Mouse (Mus musculus): ENCODE results near the gene Lrrc46. TPM values are rescaled to one million over a fixed set of nuclear protein-coding genes. Genes with fewer than 3 reads are reported as not detected.

The Lrrc46 gene
- polyA plus RNA-seq, 1 experiment from 2014 or later: 2.2 TPM

DNA sequence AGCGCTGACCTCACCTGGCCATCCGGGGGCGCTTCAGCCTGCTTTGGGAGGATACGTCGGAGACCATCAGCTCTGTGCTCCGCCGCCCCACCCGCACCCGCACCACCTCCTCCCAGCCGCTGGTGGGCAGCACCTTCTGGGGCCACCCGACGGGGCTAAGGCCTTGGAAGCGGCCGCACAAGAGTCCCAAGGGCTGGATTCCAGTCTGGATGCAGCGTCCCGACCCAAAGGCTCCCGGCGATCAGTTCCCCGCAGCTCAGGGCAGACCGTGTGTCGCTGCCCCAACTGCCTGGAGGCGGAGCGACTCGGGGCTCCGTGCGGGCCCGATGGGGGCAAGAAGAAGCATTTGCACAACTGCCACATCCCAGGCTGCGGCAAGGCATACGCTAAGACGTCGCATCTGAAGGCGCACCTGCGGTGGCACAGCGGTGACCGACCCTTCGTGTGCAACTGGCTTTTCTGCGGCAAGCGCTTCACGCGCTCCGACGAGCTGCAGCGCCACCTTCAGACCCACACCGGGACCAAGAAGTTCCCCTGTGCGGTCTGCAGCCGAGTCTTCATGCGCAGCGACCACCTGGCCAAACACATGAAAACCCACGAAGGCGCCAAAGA, 19.2 kb downstream of the Lrrc46 start:
- no peak overlapping the region for H3K27ac ChIP-seq (ENCODE audit: low read depth, low read length)
- H3K4me3 ChIP-seq (ENCODE audit: low read depth, low read length): peak overlapping the region; percentile 41
- H3K9ac ChIP-seq (replicated peaks; ENCODE audit: low read depth, low read length): peak overlapping the region; percentile 51; the same call in 1 of the 2 replicates
- 1% methylated on average over 50 of the region's 50 CpGs for WGBS
- ATAC-seq (ENCODE audit: low read depth): peak; percentile 70
- no peaks in the 10 kb centered on the region for H3K9me3 ChIP-seq (ENCODE audit: control insufficient read depth, low read length)
- peaks cover 50% of the 10 kb centered on the region for H3K27me3 ChIP-seq (ENCODE audit: control insufficient read depth, insufficient read depth, low read length)
- no peaks in the 10 kb centered on the region for H3K36me3 ChIP-seq (ENCODE audit: control insufficient read depth, insufficient read depth, low read length)
- peak overlapping the region; percentile 63 for H3K4me2 ChIP-seq (ENCODE audit: low read depth, low read length)
- H3K4me1 ChIP-seq (ENCODE audit: control insufficient read depth, insufficient read depth, low read length): peaks cover 13% of the 10 kb centered on the region; the same call in 1 of the 2 replicates

DNA sequence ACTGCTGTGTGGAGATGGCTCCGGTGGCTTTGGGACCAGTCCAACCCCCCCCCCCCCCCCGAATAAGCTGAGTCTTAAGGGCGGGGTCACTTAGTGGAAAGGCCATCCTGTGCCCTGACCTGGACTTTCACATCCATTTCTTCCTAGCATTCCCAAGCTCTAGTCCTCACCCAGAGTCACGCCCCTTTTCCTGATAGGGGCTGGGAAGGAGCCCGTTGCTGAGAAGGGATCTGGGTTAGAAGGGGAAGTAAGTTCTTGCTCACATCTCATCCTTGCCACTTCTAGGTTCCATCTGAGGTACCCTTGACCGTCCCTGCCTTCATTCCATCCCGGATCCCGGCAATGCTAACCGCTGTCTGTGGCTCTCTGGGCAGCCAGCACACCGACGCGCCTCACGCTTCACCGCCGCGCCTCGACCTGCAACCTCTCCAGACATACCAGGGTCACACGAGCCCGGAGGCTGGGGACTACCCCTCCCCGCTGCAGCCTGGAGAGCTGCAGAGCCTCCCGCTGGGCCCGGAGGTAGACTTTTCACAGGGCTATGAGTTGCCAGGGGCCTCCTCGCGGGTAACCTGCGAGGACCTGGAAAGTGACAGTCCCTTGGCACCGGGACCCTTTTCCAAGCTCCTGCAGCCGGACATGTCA, 20.0 kb downstream of the Lrrc46 start:
- 1% methylated on average over 26 of the region's 27 CpGs for WGBS
- ATAC-seq (ENCODE audit: low read depth): no peak
- H3K36me3 ChIP-seq (ENCODE audit: control insufficient read depth, insufficient read depth, low read length): no peaks in the 10 kb centered on the region
- H3K4me2 ChIP-seq (ENCODE audit: low read depth, low read length): peak overlapping the region; percentile 63; the same call in 1 of the 2 replicates
- peaks cover 13% of the 10 kb centered on the region; the same call in 1 of the 2 replicates for H3K4me1 ChIP-seq (ENCODE audit: control insufficient read depth, insufficient read depth, low read length)
- H3K9me3 ChIP-seq (ENCODE audit: control insufficient read depth, low read length): no peaks in the 10 kb centered on the region
- no peak overlapping the region for H3K9ac ChIP-seq (replicated peaks; ENCODE audit: low read depth, low read length)
- peak overlapping the region; percentile 41 for H3K4me3 ChIP-seq (ENCODE audit: low read depth, low read length)
- H3K27ac ChIP-seq (ENCODE audit: low read depth, low read length): no peak overlapping the region
- H3K27me3 ChIP-seq (ENCODE audit: control insufficient read depth, insufficient read depth, low read length): peaks cover 54% of the 10 kb centered on the region

DNA sequence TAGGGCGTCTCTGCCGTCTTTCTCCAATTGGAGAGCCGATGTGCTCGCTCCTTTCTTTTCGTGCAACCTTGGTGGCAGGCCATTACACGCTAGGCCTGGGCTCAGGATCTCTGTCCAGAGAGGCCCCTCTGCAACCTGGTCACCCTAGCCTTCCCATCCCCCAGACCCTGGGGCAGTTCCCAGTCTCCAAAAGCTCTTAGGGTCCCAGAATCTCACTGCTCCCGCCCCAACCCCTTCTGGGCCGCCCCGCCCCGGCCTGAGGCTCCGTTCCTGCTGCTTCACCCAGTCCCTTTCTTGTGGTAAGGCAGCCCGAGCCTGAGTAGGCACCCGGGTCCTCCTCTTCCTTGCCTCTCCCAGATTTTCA, 21.9 kb downstream of the Lrrc46 start:
- H3K4me3 ChIP-seq (ENCODE audit: low read depth, low read length): no peak overlapping the region
- no peak overlapping the region for H3K27ac ChIP-seq (ENCODE audit: low read depth, low read length)
- WGBS: 1% methylated on average over 13 of the region's 13 CpGs

DNA sequence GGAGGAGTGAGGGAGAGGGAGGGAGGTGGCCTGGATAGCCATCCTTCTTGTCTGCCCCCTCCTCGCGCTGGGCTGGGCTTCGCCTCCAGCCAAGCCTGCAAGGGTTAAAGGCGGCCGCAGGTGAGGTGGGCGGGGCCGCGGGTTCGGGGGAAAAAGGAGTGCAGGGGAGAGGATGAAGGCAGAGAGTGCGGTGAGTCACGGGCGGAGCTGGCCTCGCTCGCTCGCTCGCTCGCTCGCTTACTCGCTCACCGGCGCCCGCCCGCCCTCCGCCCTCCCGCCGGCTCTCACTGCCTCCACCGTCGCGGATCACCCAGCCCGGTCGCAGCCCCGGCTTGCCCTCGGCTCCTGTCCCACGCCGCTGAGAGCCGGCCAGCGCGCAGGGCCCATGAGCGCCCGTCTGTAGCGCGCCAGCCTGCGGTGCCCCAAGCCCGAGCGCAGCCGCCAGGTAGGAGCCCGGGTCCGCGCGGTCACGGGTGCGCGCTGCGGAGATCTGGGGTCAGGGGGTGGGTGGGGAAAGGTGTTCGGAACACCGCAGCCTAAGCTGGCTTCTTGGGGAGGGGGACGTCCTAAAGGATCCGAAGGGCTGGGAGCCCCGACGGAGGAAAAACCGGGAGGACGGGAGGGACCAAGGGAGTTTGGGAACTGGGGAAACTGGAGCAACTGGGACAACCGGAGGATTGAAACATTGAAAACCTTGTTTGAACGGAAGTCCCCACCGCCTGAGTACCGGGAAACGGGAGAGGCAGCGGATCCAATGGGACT, 22.4 kb downstream of the Lrrc46 start:
- H3K9me3 ChIP-seq (ENCODE audit: control insufficient read depth, low read length): no peaks in the 10 kb centered on the region
- ATAC-seq (ENCODE audit: low read depth): no peak
- H3K4me3 ChIP-seq (ENCODE audit: low read depth, low read length): peak overlapping the region; percentile 22
- no peaks in the 10 kb centered on the region for H3K36me3 ChIP-seq (ENCODE audit: control insufficient read depth, insufficient read depth, low read length)
- WGBS: under 1% methylated on average over 54 of the region's 68 CpGs
- peaks cover 55% of the 10 kb centered on the region for H3K27me3 ChIP-seq (ENCODE audit: control insufficient read depth, insufficient read depth, low read length)
- peak overlapping the region; percentile 34 for H3K4me2 ChIP-seq (ENCODE audit: low read depth, low read length)
- peaks cover 9% of the 10 kb centered on the region; the same call in 1 of the 2 replicates for H3K4me1 ChIP-seq (ENCODE audit: control insufficient read depth, insufficient read depth, low read length)
- H3K27ac ChIP-seq (ENCODE audit: low read depth, low read length): no peak overlapping the region
- peak overlapping the region; percentile 39; the same call in 1 of the 2 replicates for H3K9ac ChIP-seq (replicated peaks; ENCODE audit: low read depth, low read length)

More for the DNA sequence above, 21.9 kb downstream of the Lrrc46 start:
- Histone ChIP-seq H3K36me3 (ENCODE audit: control insufficient read depth, insufficient read depth, low read length) (no peaks in the 10 kb centered on the region), H3K9ac (replicated peaks; ENCODE audit: low read depth, low read length) (no peak overlapping the region), H3K27me3 (ENCODE audit: control insufficient read depth, insufficient read depth, low read length) (peaks cover 56% of the 10 kb centered on the region), H3K9me3 (ENCODE audit: control insufficient read depth, low read length) (no peaks in the 10 kb centered on the region), H3K4me1 (ENCODE audit: control insufficient read depth, insufficient read depth, low read length) (peaks cover 9% of the 10 kb centered on the region; the same call in 1 of the 2 replicates), H3K4me2 (ENCODE audit: low read depth, low read length) (no peak overlapping the region)
- no peak for ATAC-seq (ENCODE audit: low read depth)

DNA sequence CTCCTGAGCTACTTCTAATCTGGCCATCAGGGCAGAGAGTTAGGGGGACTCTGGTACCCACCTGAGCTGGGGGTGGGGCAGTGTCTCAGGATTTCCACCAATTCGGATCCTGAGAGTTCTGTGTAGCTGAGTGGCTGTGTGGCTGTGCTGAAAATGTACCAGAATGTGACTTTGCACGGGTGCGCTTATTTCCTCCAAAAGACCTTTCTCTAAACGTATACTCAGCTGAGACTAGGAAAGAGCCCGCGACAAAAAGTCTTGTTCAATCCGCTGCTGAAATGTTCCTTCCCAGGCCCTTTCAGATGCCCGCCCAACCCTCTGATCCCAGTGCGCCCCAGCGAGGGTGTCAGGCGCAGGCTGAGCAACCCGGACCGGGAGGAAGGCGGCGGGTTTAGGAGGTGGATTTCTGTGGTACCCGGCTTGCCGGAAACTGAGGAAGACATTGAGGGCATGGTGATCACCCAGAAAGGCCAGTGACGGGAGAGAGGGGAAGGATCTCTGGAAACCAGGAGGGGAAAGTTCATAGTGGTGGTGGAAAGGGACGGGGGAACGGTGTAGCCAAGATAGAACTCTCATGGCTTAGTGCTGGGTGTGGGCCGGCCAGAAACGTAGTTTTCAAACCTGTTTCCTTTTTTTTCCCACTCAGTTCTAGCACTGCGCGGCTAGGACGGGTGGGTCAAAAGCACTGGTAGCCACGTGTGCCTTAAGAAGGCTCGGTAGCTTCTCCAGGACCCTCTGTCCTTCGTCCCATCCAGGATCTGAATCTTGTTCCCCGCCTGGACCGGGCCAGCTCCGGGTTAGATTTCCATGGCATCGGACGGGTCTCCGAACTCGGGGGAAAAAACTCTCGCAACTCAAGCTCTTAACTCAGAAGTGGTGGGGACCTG, 23.3 kb downstream of the Lrrc46 start:
- no peak overlapping the region for H3K9ac ChIP-seq (replicated peaks; ENCODE audit: low read depth, low read length)
- WGBS: under 1% methylated on average over 36 of the region's 36 CpGs
- H3K27ac ChIP-seq (ENCODE audit: low read depth, low read length): no peak overlapping the region
- no peaks in the 10 kb centered on the region for H3K36me3 ChIP-seq (ENCODE audit: control insufficient read depth, insufficient read depth, low read length)
- H3K27me3 ChIP-seq (ENCODE audit: control insufficient read depth, insufficient read depth, low read length): peaks cover 48% of the 10 kb centered on the region
- no peak overlapping the region; the same call in 1 of the 2 replicates for H3K4me2 ChIP-seq (ENCODE audit: low read depth, low read length)
- peaks cover 9% of the 10 kb centered on the region; the same call in 1 of the 2 replicates for H3K4me1 ChIP-seq (ENCODE audit: control insufficient read depth, insufficient read depth, low read length)
- ATAC-seq (ENCODE audit: low read depth): no peak
- no peaks in the 10 kb centered on the region for H3K9me3 ChIP-seq (ENCODE audit: control insufficient read depth, low read length)
- H3K4me3 ChIP-seq (ENCODE audit: low read depth, low read length): peak overlapping the region; percentile 22

DNA sequence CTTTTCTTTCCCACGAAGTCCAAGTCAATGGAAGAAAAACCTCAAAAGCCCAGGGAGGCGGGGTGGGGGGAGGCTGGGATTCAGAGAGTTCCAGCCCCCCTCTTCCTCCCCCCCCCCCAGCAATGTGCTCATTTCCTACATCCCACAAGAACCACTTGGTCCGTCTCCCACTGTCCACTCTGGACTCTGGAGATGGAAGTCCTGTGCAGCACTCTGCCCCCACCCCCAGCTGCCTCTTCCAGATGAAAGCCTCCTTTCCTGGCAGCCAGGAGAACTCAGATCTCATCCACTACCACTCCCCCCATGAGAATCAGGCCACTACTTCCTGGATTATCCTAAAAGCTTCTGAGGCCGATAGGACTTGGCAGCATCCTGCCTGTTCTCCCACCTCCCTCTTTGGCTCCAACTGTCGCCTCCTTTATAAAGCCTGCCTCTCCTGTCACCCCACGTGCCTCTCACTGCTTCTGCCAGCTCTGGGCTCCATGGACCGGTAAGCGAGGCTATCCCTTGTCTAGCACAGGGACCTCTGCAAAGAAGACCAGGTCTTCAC, 28.0 kb downstream of the Lrrc46 start, which contains the start of gene Sp6:
Gene Sp6, plus strand, starts transcription at position 274 of the 550 bp plus-strand sequence.
- no peaks in the 10 kb centered on the region for H3K9me3 ChIP-seq (ENCODE audit: control insufficient read depth, low read length)
- WGBS: 42% methylated on average over 8 of the region's 8 CpGs
- no peak within 1 kb of the TSS for H3K9ac ChIP-seq (replicated peaks; ENCODE audit: low read depth, low read length)
- ATAC-seq (ENCODE audit: low read depth): no peak
- no peaks in the 10 kb centered on the region for H3K36me3 ChIP-seq (ENCODE audit: control insufficient read depth, insufficient read depth, low read length)
- H3K27me3 ChIP-seq (ENCODE audit: control insufficient read depth, insufficient read depth, low read length): peaks cover 10% of the 10 kb centered on the region
- no peak within 1 kb of the TSS for H3K4me2 ChIP-seq (ENCODE audit: low read depth, low read length)
- H3K27ac ChIP-seq (ENCODE audit: low read depth, low read length): no peak within 1 kb of the TSS
- H3K4me3 ChIP-seq (ENCODE audit: low read depth, low read length): no peak within 1 kb of the TSS
- no peaks in the 10 kb centered on the region for H3K4me1 ChIP-seq (ENCODE audit: control insufficient read depth, insufficient read depth, low read length)

DNA sequence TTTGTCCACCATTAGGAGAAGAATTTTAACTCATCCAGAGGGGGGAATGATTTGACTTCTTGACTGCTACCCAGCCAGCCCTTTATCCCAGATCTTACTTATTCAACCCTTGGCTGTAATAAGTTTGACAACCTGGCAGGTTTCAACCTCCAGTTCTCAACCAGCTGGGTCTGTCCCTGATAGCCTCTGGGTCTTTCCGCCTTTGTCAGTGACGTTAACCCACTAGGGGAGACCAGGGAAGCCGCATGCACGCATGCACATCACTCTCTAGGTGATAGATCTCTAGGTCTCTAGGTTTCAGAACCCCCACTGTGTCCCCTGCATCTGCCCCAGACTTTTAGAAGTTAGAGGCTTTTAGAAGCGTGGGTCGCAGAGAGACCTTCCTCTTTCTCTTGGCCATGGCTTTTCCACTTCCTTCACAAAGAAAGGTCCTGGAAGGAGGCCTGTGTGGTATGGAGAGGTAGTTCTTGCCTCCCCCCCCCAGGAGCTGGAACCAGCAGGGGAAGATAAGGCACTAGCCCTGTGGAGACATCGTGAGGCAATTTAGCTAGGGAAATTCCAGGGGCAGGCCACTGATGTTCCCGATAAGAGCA, 31.9 kb downstream of the Lrrc46 start:
- H3K27ac ChIP-seq (ENCODE audit: low read depth, low read length): no peak overlapping the region
- 58% methylated on average over 8 of the region's 8 CpGs for WGBS
- no peak for ATAC-seq (ENCODE audit: low read depth)
- no peaks in the 10 kb centered on the region for H3K36me3 ChIP-seq (ENCODE audit: control insufficient read depth, insufficient read depth, low read length)
- H3K9me3 ChIP-seq (ENCODE audit: control insufficient read depth, low read length): no peaks in the 10 kb centered on the region
- no peaks in the 10 kb centered on the region; the same call in 1 of the 2 replicates for H3K27me3 ChIP-seq (ENCODE audit: control insufficient read depth, insufficient read depth, low read length)
- H3K9ac ChIP-seq (replicated peaks; ENCODE audit: low read depth, low read length): no peak overlapping the region
- no peak overlapping the region for H3K4me3 ChIP-seq (ENCODE audit: low read depth, low read length)
- H3K4me2 ChIP-seq (ENCODE audit: low read depth, low read length): no peak overlapping the region
- no peaks in the 10 kb centered on the region for H3K4me1 ChIP-seq (ENCODE audit: control insufficient read depth, insufficient read depth, low read length)

All from neural tube, embryonic 14.5 days (tissue).